Mouse (Mus musculus) ovary, postnatal 14 days (tissue): ENCODE results near the gene Rai1.
A peak's percentile ranks its signal among the peaks of the same experiment; 100 is the strongest.

Source experiments
- DNase-seq: peaks from one replicate; pipeline ENCODE4 v3.0.0; 2022; ENCODE audit warnings: low spot score

Gene Rai1

DNA sequence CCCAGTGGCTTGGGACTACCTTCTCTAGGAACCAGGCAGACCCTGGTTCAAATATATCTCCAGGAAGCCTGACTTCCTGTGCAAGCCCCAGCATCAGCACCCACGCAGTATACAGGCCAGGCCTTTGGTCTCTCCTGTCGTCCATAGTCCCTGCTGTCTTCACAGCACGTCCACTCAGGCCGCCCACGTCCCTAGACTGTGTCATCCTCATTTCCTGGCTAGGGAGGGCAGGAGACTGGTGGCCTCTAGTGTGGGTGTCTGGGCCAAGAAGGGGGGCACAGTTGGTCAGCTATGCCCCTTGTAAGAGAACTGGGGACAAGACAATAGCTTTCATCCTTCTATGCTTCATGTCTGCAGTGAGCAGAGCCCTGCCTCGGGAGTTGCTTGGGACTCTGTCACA is 87.7 kb downstream of the Rai1 start:
- DNase-seq = no peak

DNA sequence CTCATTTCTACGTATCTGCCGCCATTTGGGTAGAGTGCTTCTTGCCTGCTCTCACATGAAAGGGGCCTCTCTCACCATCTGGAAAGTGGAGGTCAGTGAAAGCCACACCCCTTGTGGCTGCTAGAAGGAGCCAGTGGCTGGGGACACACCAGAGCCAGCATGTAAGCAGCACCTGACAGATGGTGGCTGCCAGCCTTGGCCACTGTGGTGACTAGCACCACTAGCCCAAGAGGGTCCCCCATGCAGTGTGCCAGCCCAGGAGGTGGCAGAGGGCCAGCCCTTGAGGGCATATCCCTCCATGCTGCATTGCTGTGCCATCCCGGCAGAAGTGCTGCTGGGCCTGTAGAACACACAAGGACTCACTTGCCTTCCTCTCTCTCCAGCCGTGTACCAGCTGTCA is 88.7 kb downstream of the Rai1 start:
- no peak for DNase-seq

DNA sequence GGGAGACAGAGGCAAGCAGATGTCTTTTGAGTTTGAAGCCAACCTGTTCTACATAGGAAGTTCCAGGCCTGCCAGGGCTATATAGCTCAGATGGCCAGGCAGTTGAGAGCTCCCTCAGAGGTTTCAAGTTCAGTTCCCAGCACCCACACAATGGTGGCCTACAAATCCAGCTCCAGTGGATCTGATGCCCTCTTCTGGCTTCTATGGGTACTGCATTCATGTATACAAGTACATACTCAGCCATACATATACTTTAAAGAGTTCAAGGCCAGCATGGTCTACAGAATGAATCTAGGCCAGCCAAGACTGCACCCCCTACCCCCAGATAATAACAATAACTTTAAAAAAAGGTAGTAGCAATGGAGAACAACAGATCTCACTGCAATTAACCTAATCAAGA is 90.3 kb downstream of the Rai1 start:
- no peak for DNase-seq

DNA sequence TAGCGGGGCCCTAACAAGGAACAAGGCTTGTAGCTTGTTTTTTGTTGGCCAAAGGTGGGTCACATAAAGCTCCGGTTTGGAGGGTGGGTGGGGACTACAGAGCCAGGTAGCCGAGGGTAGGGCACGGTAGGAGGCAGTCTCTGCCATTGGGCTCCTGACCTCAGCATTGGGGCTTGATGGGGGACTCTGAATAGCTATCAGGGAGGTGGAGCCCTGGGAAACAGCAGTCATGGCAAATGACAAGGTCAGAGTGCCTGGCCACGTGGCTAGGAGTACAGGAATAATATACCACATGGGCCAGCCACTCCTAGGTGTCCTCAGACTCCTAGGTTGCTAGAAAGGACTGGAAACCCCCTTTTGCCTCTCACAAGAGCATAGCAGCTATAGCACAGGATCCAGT is 91.5 kb downstream of the Rai1 start:
- no peak for DNase-seq

DNA sequence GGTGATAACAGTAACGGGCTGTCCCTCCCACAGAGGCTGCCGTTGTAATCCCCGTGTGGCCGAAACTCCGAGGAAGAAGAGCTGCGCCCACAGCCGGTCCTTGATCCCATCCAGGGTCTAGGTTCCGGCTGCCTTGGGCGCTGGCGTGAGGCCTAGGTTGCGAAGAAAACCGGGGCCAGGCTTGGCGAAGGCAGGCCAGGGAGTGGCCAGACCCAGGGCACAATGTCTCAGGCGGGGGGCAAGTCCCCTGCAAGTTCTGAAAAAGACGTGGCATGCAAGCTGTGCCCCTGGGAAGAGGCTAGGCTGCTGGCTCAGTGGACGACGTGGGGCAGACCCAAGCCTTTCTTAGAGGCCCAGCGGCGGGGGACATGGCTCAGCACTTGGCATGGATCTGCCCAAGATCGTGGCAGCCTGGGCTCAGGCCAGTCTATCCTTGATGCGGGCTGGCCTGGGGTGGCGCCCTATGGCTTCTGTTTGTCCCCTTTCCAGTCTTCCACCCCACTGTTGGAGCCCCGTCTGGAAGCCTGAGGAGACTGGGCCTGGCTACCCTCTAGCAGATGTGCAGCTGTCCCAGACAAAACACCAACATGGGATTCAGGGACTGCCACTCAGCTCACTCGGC is 93.3 kb downstream of the Rai1 start:
- no peak for DNase-seq

DNA sequence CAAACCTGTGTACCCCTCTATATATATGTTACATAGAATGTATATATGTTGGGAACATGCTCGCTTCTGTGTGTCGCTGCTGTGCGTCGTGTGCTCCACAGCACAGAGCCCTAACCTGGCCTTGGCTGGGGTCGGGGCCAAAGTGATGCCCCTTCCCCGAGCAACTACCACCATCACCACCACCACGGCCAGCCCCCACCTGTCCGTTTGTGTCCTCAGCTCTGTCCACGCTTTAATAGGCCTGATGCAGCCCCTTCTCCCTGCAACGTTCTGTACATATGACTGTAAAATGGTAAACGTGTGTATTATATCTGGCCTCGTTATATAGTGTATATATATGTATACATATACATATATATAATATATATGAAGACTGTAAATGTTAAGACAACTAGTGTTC is 93.8 kb downstream of the Rai1 start:
- DNase-seq = no peak

DNA sequence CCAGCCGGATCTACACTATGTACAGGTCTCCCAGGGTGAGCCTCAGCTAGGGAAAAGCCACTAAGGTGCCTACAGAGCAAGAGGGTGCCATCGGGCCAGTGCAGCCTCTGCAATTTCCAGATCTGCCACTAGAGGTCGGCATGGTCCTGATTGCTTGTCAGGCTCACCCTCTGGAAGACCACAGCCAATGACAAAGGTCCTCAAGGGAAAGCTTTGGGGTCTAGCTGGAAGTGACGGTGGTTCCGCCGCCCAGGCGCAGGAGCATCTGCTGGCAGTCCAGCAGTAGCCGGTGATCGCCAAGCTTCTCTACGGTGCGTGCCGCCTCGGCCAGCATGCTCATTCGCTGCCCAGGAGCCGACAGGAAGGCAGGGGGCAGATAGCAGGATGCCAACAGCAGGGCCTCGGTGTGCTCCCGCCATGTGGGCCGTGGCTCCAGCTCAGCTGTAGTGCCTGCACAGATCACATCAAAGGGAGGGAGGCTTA is 94.9 kb downstream of the Rai1 start:
- DNase-seq = peak; percentile 94

DNA sequence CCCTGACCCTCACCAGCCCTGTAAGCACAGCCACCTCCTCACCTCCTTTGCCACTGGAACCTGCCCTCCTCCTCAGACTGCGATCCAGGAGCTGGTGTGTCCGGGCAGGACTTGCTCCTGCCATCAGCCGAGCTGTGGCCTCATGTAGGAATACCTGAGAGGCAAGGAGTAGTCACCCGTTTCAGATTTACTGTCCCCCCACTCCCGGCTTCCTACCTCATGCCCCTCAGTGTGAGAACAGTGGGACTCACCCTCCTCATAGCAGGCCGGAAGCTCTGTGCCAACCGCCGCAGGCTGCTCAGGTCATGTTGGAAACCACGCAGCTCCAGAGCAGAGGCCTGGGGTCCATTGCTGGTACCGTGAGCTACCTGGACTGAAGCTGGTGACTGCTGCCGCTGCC is 95.6 kb downstream of the Rai1 start:
- no peak for DNase-seq

DNA sequence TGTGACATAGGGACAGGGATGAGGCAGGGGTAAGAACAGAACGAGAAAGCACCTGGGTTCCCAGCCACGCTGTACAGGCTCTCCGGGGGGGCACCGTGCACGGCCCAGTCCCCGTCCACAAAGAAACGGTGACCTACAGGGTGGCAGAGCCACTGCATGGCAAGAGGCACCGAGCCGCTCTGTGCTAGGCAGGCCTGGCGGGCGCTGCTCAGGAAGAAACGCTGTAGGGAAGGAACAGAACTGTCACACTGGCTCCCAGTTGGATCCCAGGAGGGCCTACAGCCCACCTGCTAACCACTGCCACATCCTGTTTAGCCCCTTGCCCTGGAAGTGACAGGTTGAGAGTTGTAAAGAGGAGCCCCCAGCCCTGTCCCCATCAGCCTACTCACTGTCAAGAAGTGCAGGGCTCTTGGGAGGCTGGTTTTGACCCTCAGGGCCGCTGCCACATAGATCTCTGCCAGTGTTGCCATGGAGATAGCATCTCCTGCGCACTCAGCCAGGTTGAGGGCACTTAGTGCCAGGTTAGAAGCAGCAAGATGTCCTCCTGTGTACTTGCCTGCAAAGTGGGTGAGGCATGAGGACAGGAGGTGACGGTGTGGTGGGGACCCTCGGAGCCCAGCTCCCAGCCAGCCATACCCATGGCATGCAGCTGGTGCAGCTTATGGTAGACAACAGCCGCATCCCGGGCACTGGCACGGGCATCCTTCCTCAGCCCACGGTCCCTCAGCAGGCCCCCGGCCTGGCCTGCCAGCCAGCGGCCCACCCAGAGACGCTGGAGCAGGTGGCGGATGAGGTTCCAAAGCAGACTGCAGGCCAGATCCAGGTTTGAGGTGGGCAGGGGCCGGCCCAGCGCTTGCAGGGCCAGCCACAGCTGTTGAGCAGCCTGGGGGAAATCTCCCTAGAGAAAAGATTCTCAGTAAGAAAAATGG is 98.2 kb downstream of the Rai1 start:
- DNase-seq = no peak

DNA sequence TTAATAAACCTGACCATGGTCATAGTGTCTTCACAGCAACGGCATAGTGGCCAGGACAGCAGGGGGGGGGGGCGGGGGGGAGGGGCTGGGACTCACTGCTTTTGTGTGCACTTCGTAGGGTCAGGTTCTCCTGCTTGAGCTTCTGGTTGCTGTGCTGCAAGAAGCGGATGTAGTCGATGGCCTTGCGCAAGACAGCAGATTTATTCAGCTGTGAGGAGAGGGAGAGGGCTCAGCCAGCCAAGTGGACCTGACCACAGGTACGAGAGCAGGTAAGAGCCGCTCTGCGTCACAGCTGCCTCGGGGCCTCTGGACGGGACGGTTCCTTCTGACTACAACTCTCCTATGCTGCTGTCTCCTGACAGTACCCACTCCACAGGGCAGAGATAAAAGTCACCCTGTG is 100.2 kb downstream of the Rai1 start:
- DNase-seq = no peak

DNA sequence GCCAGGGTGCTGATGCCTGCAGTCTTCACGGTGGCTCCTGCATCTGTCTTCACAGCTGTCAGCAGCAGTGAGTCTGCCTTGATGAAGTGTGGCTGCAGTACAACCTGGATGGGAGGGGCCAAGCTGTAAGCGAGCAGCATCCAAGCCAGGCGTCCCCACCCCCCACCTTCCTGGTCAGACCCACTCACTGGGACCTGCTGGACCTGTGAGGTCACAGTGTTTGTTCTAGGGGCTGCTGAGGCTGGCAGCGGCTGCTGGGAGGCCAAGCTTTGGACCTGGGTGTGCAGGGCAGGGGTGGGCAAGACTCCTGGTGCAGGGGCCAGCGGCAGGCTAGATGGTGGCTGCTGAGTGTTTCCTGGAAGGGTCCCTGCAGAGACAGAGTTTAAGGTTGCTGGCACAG is 101.4 kb downstream of the Rai1 start:
- no peak for DNase-seq

DNA sequence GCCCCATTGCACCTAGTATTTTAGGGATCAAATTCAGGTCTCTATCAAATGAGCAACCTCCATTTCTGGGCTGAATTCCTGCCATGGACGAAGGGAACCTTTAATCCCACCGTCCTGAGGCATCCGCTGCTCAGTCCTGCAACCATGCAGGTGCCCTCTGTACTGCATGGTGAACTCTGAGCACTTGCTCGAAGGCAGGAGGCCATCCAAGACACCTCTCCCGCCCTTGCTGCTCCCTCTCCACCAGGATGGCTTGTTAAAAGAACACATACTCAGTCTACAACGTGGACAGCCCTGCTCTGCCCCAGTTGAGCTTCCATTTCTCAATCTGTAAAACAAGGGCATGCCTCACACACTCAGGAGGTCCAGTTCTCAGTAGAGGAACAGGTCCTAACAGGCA is 103.4 kb downstream of the Rai1 start:
- DNase-seq = no peak

DNA sequence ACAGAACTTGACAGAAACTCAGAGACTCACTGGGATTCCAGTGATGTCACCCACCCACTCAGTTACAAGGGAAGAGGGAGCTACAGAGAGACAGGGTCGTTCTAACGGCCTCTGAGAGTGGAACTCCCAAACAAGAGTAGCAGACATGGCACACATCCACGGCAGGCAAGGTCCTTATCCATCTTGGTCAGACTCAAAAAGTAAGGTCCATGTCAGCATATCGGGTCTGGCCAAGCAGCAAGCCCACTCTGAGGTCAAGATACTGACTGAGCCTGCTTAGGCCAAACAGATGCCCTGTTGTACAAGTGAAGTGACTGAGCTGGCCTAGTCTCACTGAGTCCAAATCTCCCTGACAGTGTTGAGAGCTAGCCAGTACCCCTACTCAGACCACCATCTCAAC is 103.9 kb downstream of the Rai1 start:
- no peak for DNase-seq

DNA sequence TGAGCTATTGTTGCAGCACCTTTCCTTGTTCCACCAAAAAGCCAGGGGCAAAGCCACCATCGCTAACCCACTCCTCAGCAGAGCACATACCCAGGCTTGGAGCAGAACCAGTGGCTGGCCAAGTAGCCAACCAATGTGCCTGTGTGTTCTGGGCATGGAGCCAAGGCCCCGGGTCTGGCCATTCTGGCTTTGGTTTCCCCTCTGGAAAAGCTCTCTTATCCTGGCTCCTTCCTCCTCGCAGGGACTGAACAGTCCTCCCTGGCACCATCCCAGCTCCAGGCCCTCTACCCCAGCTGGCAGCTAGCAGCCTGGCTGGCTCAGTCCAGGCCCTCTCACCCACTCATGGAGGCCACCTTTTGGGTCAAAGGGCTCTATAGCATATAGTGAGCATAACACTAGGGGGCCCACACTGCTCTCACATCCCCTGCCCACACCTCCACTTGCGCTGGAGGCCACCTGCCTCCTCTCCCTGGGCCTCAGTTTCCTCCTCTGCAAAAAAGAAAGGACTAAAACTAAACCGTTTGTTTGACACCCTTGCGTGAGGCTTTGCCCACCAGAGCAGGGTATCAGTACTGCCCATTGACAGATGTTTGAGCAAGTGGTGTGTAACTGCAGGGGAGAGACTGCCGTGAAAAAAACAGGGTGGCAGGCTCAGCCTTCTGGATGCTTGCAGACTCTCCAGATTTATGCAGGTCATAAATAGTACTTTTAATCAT is 104.6 kb downstream of the Rai1 start:
- peak; percentile 64 for DNase-seq

DNA sequence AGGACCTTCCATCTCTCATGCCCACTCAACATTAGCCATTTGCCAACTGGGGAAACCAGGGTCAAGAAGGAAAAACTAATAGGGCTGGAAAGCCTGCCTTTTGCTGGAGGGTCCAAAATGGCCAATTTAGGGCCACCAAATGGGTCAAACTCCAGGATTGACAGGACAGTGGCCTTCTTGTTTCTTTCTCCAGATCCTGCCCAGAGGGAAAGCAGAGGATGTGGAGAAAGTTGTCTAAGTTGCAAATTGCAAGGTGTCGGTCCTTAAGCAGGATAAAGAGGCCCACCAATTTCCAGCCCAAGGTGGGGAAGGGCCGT is 105.1 kb downstream of the Rai1 start:
- DNase-seq = no peak

DNA sequence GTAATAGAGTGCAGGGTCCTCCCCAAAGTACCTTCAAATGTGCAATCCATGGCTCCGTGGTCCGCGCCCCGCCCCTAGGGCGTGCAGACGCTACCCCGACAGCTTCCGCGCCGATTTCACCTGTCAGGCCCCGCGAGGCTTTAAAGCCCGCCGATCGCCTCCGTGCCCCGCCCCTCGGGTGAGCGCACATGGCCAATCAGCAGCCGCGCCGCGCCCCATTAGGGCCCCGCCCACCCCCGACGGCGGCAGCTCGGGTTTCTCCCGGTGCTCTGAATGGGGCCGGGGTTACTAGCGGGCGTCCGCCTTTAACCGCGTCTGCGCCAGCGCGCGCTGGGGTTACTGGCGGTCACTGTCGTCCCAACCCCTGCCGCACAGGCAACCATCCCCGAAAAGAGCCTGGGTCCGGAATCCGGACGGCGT is 105.5 kb downstream of the Rai1 start:
- DNase-seq = peak; percentile 93

DNA sequence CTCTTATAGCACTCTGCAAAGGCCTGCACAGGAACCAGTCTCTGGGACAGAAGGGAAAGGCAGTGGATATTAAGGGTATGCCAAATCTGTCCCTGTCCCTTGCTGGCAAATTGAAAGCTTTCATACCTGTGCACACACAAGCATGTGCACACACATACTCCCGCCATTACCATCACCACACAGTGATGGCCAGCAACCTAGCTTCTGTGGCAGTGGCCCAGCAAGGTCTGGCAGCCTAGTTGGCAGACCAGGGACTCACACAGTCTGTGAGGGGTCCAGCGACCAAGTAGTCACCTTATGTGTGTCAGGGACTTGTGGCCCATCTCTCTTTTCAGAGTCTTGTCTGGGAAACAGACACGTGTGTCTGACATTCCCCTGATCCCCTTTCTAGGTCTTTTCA is 106.3 kb downstream of the Rai1 start:
- DNase-seq = no peak

DNA sequence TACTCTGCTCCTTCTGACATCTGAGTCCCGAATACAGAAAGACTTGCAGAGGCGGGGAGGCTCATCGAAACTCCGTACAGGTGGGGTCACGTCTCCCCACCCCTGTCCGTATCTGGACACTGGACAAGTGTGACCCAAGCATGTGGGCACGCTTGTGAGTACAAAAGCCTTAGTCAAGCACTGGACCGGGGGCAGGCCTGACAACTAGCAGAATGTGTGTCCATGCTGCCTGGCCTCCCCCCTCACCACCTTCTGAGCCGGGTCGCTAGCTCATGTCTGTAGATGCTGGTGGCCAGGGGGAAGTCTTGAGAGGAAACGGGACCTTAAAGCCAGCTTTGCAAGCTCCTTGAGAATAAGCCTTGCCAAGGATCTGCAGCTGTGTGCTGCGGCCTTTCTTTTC is 106.9 kb downstream of the Rai1 start:
- no peak for DNase-seq

DNA sequence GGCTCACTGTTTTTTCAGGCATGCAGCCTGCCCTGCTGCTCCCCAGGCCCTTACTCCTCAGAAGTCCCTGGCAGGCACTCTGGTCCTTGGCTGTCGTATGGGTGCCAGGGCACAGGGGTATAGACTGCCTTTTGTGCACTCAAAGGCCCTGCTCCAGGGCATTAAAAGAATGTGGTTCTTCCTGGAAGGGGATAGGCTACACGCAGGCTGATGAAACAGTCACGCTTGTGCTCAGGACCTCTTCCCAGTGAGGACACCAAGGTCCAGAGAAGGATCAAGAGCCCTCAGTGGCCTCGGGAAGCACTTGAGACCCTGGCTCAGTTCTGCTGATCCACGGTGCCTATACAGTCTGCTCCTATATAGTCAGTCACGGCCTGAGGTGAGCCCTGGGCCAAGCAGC is 108.5 kb downstream of the Rai1 start:
- no peak for DNase-seq

DNA sequence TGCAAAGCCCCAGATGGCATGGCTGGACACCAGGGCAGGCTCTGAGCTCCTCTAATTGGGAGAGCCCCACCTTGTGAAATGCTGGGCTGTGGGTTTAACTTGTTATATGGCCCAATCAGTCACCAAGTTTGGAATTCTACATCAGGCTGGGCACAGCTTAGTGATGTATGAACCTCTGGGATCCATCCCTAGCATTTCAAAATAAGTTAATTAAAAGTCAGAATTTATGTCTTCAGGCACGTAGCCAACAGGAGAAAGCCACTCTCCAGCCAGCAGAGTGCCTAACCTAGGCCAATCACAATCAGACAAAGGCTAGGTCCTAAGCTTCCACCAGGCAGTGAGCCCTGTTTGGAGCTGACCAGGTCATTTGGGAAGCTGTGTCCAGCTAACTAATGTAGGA is 111.9 kb downstream of the Rai1 start:
- DNase-seq = no peak

DNA sequence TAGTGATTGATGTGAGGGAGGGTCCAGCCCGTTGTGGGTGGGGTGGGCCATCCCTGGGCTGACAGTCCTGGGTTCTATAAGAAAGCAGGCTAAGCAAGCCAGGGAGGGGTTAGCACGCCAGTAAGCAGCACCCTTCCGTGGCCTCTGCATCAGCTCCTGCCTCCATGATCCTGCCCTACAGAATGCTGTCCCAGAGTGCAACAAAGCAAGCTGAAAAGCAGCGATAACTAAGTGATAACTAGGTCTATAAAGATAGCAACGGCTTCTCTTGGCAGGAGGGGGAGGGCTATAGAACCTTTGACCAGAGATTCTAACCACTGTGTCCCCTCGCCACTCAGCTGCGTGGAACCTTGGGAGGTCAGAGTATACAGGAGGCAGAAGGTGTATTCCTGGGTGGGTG is 112.7 kb downstream of the Rai1 start:
- no peak for DNase-seq

DNA sequence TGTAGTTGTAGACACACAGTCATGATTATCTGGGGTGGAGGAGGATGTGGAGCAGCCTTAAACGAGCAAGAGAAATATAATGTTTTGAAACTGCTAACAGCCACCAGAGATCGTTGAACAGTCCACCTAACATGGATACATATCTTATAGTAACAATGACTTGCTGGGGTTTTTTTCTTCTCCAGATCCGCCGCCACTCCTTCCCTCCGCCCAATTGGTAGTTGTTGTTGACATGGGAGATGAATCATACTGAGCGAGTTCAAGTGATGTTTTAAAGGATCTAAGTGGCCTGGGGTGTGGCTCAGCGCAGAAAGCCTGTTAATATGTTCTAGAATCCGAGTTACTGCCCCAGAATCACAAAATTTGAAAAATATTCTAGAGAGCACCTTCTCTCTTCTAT is 114.8 kb downstream of the Rai1 start:
- DNase-seq = no peak

DNA sequence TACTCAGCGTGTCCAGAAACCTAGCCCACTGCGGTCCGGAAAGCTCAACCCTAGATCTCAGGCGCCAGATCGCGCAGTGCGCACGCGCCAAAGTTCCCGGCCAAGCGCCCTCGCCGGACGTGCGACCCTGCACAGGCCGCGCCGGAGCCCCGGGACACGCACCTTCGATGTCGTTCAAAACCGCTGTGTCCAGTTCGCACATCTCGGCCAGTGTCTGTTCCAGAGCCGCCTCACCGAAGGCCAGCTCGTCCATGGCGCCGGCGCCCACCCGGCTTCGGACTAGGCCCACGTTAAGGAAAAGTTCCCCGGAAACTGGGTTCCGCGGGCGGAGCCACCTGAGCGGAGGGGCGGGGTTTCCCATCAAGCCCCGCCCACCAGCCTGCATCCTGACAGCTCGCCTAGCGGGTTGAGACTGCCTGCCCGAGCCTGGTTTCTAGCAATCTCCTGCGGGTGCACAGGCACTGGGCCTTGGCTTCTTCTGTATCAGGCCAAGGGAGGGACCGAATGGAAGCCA is 115.5 kb downstream of the Rai1 start:
- DNase-seq = peak; percentile 87
